Mouse (Mus musculus) heart, adult 11 months (tissue): ENCODE data around the gene Cbarp.

Source experiments
- DNase-seq: peaks from one replicate; pipeline ENCODE4 v3.0.0; 2022

Gene Cbarp

GRCm38 (mm10) chr10:80142530-80142925, 1.9 kb upstream of the Cbarp start:
- no peak for DNase-seq

- peak; percentile 99 for DNase-seq
Observed at GRCm38 (mm10) chr10:80141786-80142529, 1.3 kb upstream of the Cbarp start.

GRCm38 (mm10) chr10:80141243-80141642, 608 bp upstream of the Cbarp start:
- DNase-seq, result peak; percentile 100

GRCm38 (mm10) chr10:80139975-80140665, 515 bp downstream of the Cbarp start:
- DNase-seq, result peak; percentile 93

GRCm38 (mm10) chr10:80139439-80139775, 1.2 kb downstream of the Cbarp start:
- no peak for DNase-seq

GRCm38 (mm10) chr10:80138553-80139438, 1.8 kb downstream of the Cbarp start, which contains the start of gene Atp5d:
Gene Atp5d (plus strand): TSS chr10:80138632.
- DNase-seq, result peak; percentile 98

GRCm38 (mm10) chr10:80137626-80138552, 2.7 kb downstream of the Cbarp start:
- DNase-seq, result peak; percentile 94

- DNase-seq, result peak; percentile 94
Observed at GRCm38 (mm10) chr10:80136952-80137625, 3.5 kb downstream of the Cbarp start.

GRCm38 (mm10) chr10:80136179-80136951, 4.3 kb downstream of the Cbarp start:
- DNase-seq, result peak; percentile 93

- DNase-seq, result no peak
Observed at GRCm38 (mm10) chr10:80135641-80136040, 5.0 kb downstream of the Cbarp start.

- no peak for DNase-seq
Observed at GRCm38 (mm10) chr10:80135161-80135560, 5.5 kb downstream of the Cbarp start.

- DNase-seq, result no peak
Observed at GRCm38 (mm10) chr10:80134421-80134820, 6.2 kb downstream of the Cbarp start.

GRCm38 (mm10) chr10:80133226-80133849, 7.3 kb downstream of the Cbarp start:
- peak; percentile 97 for DNase-seq

GRCm38 (mm10) chr10:80131952-80132350, 8.7 kb downstream of the Cbarp start:
- no peak for DNase-seq

GRCm38 (mm10) chr10:80131316-80131951, 9.2 kb downstream of the Cbarp start:
- no peak for DNase-seq

- DNase-seq, result no peak
Observed at GRCm38 (mm10) chr10:80130403-80131031, 10.1 kb downstream of the Cbarp start.

GRCm38 (mm10) chr10:80129846-80130245, 10.8 kb downstream of the Cbarp start:
- DNase-seq, result no peak

GRCm38 (mm10) chr10:80127920-80128319, 12.7 kb downstream of the Cbarp start:
- peak; percentile 94 for DNase-seq

GRCm38 (mm10) chr10:80123932-80124562, 16.6 kb downstream of the Cbarp start:
- no peak for DNase-seq
